Mouse (Mus musculus): Measurements from ENCODE around the gene Gm28171.
"Not testable (repeated sequence)": the region's sequence is repeated elsewhere in the genome, so short reads cannot be mapped to it uniquely, and the experiment has no call there.

Gm28171 gene

DNA sequence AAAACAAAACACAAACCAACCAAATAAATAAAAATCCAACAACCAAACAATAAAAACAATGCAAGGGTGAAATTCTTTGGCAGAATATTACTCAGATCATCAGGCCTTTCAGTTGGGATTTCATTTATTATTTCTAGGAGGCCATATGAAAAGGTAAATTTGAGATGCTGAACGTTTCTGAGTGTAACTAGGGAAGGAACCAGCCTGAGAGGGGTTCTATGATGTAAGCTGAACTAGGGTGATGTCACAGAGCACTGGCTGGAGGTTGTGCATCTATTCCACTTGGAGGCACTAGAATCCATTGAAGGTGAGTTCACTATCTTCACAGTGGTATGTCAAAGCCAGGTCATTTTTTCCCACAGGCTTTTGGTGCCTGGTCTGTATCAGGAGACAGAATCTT lies at the start of gene Gm28171:
Gene Gm28171 (plus strand): TSS at position 301 of the 400 bp plus-strand sequence.
- DNase-seq (ENCODE audit: low spot score) = not testable (repeated sequence)
